Mouse (Mus musculus) monocyte, adult 59 days (primary cell): Measurements from ENCODE around the gene H2al1e. TPM values are rescaled to one million over a fixed set of nuclear protein-coding genes. Genes with fewer than 3 reads are reported as not detected.

Experiments
- total RNA-seq, 2 experiments: library from RNA; stranded (reverse); gene quantifications; one replicate each; pipeline ENCODE4 v1.2.4; 2023

H2al1e gene
- not detected for total RNA-seq

DNA sequence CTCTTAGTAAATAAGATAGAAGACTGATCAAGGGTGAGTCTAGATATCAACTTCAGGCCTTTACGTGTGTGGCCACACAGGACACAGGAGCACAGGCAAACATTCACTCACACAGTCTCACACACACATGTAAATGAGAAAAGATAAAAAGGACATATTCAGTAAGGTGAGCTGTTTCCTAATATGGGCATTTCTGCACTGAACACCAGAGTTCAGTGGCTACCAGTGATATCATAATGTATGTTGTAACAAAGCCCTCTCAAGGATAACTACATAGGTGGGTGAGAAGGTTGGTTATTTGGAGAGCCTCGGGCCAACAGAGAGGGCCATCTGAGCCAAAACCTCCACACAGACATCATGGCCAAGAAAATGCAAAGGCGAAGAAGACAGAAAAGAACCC lies at the start of gene H2al1e:
H2al1e (plus strand) TSS at position 301 of the 400 bp plus-strand sequence.

DNA sequence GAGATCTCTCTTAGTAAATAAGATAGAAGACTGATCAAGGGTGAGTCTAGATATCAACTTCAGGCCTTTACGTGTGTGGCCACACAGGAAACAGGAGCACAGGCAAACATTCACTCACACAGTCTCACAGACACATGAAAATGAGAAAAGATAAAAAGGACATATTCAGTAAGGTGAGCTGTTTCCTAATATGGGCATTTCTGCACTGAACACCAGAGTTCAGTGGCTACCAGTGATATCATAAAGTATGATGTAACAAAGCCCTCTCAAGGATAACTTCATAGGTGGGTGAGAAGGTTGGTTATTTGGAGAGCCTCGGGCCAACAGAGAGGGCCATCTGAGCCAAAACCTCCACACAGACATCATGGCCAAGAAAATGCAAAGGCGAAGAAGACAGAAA lies 12.8 kb upstream of the H2al1e start, which contains the start of gene H2al1a:
H2al1a (plus strand) TSS at position 301 of the 400 bp plus-strand sequence.

DNA sequence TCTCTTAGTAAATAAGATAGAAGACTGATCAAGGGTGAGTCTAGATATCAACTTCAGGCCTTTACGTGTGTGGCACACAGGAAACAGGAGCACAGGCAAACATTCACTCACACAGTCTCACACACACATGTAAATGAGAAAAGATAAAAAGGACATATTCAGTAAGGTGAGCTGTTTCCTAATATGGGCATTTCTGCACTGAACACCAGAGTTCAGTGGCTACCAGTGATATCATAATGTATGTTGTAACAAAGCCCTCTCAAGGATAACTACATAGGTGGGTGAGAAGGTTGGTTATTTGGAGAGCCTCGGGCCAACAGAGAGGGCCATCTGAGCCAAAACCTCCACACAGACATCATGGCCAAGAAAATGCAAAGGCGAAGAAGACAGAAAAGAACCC lies 9.6 kb upstream of the H2al1e start, which contains the start of gene H2al1b:
H2al1b (plus strand) TSS at position 301 of the 400 bp plus-strand sequence.

DNA sequence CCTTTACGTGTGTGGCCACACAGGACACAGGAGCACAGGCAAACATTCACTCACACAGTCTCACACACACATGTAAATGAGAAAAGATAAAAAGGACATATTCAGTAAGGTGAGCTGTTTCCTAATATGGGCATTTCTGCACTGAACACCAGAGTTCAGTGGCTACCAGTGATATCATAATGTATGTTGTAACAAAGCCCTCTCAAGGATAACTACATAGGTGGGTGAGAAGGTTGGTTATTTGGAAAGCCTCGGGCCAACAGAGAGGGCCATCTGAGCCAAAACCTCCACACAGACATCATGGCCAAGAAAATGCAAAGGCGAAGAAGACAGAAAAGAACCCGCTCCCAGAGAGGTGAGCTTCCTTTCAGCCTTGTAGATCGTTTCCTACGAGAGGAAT lies 6.4 kb upstream of the H2al1e start, which contains the start of gene H2al1c:
H2al1c (plus strand) TSS at position 301 of the 400 bp plus-strand sequence.

DNA sequence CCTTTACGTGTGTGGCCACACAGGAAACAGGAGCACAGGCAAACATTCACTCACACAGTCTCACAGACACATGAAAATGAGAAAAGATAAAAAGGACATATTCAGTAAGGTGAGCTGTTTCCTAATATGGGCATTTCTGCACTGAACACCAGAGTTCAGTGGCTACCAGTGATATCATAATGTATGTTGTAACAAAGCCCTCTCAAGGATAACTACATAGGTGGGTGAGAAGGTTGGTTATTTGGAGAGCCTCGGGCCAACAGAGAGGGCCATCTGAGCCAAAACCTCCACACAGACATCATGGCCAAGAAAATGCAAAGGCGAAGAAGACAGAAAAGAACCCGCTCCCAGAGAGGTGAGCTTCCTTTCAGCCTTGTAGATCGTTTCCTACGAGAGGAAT lies 3.2 kb upstream of the H2al1e start, which contains the start of gene H2al1d:
H2al1d (plus strand) TSS at position 301 of the 400 bp plus-strand sequence.

DNA sequence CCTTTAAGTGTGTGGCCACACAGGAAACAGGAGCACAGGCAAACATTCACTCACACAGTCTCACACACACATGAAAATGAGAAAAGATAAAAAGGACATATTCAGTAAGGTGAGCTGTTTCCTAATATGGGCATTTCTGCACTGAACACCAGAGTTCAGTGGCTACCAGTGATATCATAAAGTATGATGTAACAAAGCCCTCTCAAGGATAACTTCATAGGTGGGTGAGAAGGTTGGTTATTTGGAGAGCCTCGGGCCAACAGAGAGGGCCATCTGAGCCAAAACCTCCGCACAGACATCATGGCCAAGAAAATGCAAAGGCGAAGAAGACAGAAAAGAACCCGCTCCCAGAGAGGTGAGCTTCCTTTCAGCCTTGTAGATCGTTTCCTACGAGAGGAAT lies 3.1 kb downstream of the H2al1e start, which contains the start of gene H2al1f:
H2al1f (plus strand) TSS at position 301 of the 400 bp plus-strand sequence.

DNA sequence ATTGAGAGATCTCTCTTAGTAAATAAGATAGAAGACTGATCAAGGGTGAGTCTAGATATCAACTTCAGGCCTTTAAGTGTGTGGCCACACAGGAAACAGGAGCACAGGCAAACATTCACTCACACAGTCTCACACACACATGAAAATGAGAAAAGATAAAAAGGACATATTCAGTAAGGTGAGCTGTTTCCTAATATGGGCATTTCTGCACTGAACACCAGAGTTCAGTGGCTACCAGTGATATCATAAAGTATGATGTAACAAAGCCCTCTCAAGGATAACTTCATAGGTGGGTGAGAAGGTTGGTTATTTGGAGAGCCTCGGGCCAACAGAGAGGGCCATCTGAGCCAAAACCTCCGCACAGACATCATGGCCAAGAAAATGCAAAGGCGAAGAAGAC lies 6.2 kb downstream of the H2al1e start, which contains the start of gene H2al1g:
H2al1g (plus strand) TSS at position 301 of the 400 bp plus-strand sequence.

DNA sequence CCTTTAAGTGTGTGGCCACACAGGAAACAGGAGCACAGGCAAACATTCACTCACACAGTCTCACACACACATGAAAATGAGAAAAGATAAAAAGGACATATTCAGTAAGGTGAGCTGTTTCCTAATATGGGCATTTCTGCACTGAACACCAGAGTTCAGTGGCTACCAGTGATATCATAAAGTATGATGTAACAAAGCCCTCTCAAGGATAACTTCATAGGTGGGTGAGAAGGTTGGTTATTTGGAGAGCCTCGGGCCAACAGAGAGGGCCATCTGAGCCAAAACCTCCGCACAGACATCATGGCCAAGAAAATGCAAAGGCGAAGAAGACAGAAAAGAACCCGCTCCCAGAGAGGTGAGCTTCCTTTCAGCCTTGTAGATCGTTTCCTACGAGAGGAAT lies 9.5 kb downstream of the H2al1e start, which contains the start of gene H2al1h:
H2al1h (plus strand) TSS at position 301 of the 400 bp plus-strand sequence.

DNA sequence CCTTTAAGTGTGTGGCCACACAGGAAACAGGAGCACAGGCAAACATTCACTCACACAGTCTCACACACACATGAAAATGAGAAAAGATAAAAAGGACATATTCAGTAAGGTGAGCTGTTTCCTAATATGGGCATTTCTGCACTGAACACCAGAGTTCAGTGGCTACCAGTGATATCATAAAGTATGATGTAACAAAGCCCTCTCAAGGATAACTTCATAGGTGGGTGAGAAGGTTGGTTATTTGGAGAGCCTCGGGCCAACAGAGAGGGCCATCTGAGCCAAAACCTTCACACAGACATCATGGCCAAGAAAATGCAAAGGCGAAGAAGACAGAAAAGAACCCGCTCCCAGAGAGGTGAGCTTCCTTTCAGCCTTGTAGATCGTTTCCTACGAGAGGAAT lies 12.6 kb downstream of the H2al1e start, which contains the start of gene H2al1i:
H2al1i (plus strand) TSS at position 301 of the 400 bp plus-strand sequence.

DNA sequence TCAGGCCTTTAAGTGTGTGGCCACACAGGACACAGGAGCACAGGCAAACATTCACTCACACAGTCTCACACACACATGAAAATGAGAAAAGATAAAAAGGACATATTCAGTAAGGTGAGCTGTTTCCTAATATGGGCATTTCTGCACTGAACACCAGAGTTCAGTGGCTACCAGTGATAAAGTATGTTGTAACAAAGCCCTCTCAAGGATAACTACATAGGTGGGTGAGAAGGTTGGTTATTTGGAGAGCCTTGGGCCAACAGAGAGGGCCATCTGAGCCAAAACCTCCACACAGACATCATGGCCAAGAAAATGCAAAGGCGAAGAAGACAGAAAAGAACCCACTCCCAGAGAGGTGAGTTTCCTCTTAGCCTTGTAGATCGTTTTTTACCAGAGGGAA lies 15.8 kb downstream of the H2al1e start, which contains the start of gene H2al1j:
H2al1j (plus strand) TSS at position 301 of the 400 bp plus-strand sequence.

Other genes starting within 250 kb of the H2al1e start
- not detected for gene H2al1a, start 12.7 kb upstream of the H2al1e start, total RNA-seq
- gene H2al1b, start 9.5 kb upstream of the H2al1e start, total RNA-seq: not detected
- gene H2al1c, start 6.3 kb upstream of the H2al1e start, total RNA-seq: not detected
- not detected for gene H2al1d, start 3.1 kb upstream of the H2al1e start, total RNA-seq
- gene H2al1f, start 3.2 kb downstream of the H2al1e start, total RNA-seq: not detected
- gene H2al1g, start 6.3 kb downstream of the H2al1e start, total RNA-seq: not detected
- not detected for gene H2al1h, start 9.6 kb downstream of the H2al1e start, total RNA-seq
- not detected for gene H2al1i, start 12.7 kb downstream of the H2al1e start, total RNA-seq
- not detected for gene H2al1j, start 15.9 kb downstream of the H2al1e start, total RNA-seq